Mouse (Mus musculus): ENCODE results near the gene Ppa2. TPM values are rescaled to one million over a fixed set of nuclear protein-coding genes. Genes with fewer than 3 reads are reported as not detected.

Gene Ppa2
- total RNA-seq (2014; rRNA removed) (22.9 and 23.4 TPM in 2 replicates), polyA plus RNA-seq (2015; fragmentation: Nextera tagmentation; extraction: Ambion mirVana) (88.2 and 88.6 TPM in 2 replicates)

DNA sequence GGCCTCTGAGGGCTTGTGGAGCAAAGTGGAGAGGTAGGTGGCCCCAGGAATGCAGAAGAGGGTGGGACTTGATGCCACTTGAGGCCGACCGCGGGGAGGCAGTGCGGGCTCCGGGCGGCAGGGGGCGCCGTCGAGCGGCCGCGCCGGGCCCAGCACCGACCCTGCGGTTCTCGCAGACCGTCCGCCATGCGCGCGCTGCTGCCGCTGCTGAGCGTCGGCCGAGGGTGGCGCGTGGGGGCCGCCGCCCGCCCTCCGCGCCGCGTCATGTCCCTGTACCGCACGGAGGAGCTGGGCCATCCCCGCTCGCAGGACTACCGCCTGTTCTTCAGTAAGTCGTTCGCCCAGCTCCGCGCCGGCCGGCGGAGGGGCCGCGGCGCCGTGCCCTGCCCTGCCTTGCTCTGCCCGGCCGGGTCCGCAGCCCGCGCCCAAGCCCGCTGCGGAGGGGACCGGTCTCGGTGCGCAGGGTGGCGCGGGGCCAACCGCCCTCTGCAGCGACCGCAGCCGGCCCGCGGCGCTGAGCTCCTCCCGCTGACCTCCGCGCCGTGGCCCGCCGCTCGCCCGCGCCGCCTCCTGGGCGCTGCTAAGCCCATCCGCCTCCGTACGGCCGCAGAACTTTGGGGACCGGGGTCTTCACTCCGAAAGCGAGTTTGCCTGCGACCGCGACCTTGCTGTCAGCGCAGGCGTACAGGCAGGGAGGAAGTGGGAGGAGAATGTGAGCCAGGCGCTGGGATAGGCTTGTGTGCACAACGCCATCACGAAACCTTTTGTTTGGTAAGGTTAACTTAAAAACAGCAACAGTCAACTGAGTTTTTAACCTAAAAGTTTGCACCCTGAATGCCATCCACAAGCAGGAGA, at the start of gene Ppa2:
Gene Ppa2, plus strand, starts transcription at position 157 of the 855 bp plus-strand sequence.
- WGBS: under 1% methylated on average over 62 of the region's 95 CpGs
- H3K36me3 ChIP-seq (ENCODE audit: insufficient read depth, low read length): no peaks in the 10 kb centered on the region
- TF ChIP-seq CTCF (IDR thresholded peaks at IDR 0.05; ENCODE audit: low read depth): peak; percentile 48; the same call in 1 of the 2 replicates
- H3K9me3 ChIP-seq (ENCODE audit: low read length): no peaks in the 10 kb centered on the region
- DNase-seq (ENCODE audit: low spot score) (peak; percentile 90), ATAC-seq (peak; percentile 94)
- H3K9ac ChIP-seq (replicated peaks; ENCODE audit: low read length): peak within 1 kb of the TSS; percentile 86
- peak within 1 kb of the TSS; percentile 98 for H3K27ac ChIP-seq
- H3K27me3 ChIP-seq (ENCODE audit: insufficient read depth, low read length): no peaks in the 10 kb centered on the region
- H3K4me1 ChIP-seq (ENCODE audit: insufficient read depth, low read length): no peaks in the 10 kb centered on the region
- peak within 1 kb of the TSS; percentile 80 for H3K4me2 ChIP-seq (ENCODE audit: low read depth, low read length)
- H3K4me3 ChIP-seq (ENCODE audit: low read length): peak within 1 kb of the TSS; percentile 80

DNA sequence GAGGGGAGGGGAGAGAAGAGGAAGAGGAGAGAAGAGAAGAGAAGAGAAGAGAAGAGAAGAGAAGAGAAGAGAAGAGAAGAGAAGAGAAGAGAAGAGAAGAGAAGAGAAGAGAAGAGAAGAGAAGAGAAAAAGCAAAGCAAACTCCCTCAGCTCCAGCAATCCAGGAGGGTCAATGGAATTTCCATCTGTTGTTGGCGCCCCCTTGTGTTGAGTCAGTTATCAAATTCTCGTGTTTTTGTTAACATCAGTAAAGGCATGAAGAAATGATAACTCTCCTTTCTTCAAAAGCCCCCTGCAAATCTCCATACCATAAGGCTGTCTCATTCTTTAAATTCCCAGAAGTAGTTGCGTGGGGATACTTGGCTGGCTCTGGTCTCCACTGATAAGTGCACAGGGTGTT, 38.0 kb upstream of the Ppa2 start:
- DNase-seq (ENCODE audit: low spot score) (peak; percentile 76), ATAC-seq (no peak)
- no peak overlapping the region for H3K4me3 ChIP-seq (ENCODE audit: low read length)
- H3K27ac ChIP-seq: no peak overlapping the region
- no peak overlapping the region for H3K9ac ChIP-seq (replicated peaks; ENCODE audit: low read length)
- no peaks in the 10 kb centered on the region for H3K9me3 ChIP-seq (ENCODE audit: low read length)
- no peaks in the 10 kb centered on the region for H3K4me1 ChIP-seq (ENCODE audit: insufficient read depth, low read length)
- WGBS: 12% methylated on average over 3 of the region's 3 CpGs
- H3K4me2 ChIP-seq (ENCODE audit: low read depth, low read length): no peak overlapping the region
- no peaks in the 10 kb centered on the region for H3K36me3 ChIP-seq (ENCODE audit: insufficient read depth, low read length)
- H3K27me3 ChIP-seq (ENCODE audit: insufficient read depth, low read length): no peaks in the 10 kb centered on the region
- peak; percentile 58 for TF ChIP-seq CTCF (IDR thresholded peaks at IDR 0.05; ENCODE audit: low read depth)

DNA sequence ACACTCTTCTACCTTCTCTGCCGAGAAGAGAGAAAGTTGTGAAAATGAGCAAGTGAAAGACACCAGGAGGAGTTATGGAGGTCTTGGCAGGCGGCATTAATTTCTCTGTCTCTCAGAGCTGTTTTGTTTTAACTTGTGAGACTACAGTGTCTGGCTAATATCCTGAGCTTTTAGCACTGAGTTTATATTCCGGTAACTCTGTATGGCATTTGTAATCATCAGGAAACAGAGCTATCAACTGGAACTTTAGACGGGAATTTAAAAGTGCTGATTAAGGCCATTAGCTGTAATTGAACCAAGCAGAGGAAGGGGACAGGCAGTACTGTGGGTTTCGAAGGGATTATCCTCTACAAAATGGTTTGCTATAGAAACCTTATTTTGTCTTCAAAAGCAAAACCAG, 25.3 kb upstream of the Ppa2 start:
- H3K27ac ChIP-seq: no peak overlapping the region
- H3K4me3 ChIP-seq (ENCODE audit: low read length): no peak overlapping the region
- H3K36me3 ChIP-seq (ENCODE audit: insufficient read depth, low read length): no peaks in the 10 kb centered on the region
- no peak for DNase-seq (ENCODE audit: low spot score)
- H3K4me1 ChIP-seq (ENCODE audit: insufficient read depth, low read length): no peaks in the 10 kb centered on the region
- no peaks in the 10 kb centered on the region for H3K9me3 ChIP-seq (ENCODE audit: low read length)
- ATAC-seq: no peak
- H3K4me2 ChIP-seq (ENCODE audit: low read depth, low read length): no peak overlapping the region
- no peaks in the 10 kb centered on the region for H3K27me3 ChIP-seq (ENCODE audit: insufficient read depth, low read length)
- TF ChIP-seq CTCF (IDR thresholded peaks at IDR 0.05; ENCODE audit: low read depth): no peak
- WGBS: 73% methylated on average over 5 of the region's 5 CpGs
- H3K9ac ChIP-seq (replicated peaks; ENCODE audit: low read length): no peak overlapping the region

DNA sequence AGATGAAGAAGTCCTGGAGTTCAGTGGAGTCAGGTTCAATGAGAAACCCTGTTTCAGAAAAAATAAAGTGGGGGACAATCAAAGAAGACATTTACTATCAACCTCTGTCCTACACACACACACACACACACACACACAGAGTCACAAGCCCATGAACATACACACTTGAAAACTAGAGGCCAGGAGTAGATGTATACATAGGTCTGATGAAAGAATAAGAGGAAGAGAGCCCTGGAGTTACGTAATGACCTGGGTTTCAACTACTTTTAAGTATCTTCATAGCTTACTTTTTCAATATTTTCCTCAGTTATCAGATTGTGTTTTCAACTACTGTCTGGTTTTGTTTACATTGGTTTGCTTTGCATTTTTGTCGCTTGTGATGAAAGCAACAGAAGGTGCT, 21.1 kb upstream of the Ppa2 start:
- 91% methylated on average over 2 of the region's 2 CpGs for WGBS
- H3K27ac ChIP-seq: no peak overlapping the region
- no peak overlapping the region for H3K4me3 ChIP-seq (ENCODE audit: low read length)
- DNase-seq (ENCODE audit: low spot score) (no peak), ATAC-seq (no peak)
- no peak overlapping the region for H3K4me2 ChIP-seq (ENCODE audit: low read depth, low read length)
- H3K27me3 ChIP-seq (ENCODE audit: insufficient read depth, low read length): no peaks in the 10 kb centered on the region
- H3K36me3 ChIP-seq (ENCODE audit: insufficient read depth, low read length): no peaks in the 10 kb centered on the region
- no peaks in the 10 kb centered on the region for H3K4me1 ChIP-seq (ENCODE audit: insufficient read depth, low read length)
- no peak for TF ChIP-seq CTCF (IDR thresholded peaks at IDR 0.05; ENCODE audit: low read depth)
- 0 out of 2 replicates have a peak, but pooled peaks cover 3% of the 10 kb centered on the region for H3K9me3 ChIP-seq (ENCODE audit: low read length)
- H3K9ac ChIP-seq (replicated peaks; ENCODE audit: low read length): no peak overlapping the region

DNA sequence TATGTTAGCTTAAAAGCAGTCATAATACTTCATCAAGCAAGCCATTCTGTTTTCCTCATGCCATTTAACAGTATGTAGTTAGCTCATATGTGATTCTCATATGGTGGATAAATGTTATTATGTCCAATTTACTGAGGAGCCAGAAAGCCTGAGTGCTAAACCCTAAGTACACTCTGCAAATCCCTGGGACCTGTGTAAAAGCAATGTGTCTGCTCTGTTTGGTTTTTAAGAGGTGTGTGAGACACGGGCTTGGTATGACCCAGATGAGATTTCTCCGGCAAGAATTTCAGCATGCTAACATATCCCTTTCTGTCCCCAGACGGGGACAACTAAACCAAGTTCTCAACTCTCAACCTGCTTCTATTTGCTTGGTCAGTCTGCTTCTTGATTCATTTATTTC, 5.6 kb upstream of the Ppa2 start:
- Histone ChIP-seq H3K4me3 (ENCODE audit: low read length) (no peak overlapping the region), H3K4me1 (ENCODE audit: insufficient read depth, low read length) (no peaks in the 10 kb centered on the region), H3K36me3 (ENCODE audit: insufficient read depth, low read length) (no peaks in the 10 kb centered on the region), H3K27ac (no peak overlapping the region), H3K9ac (replicated peaks; ENCODE audit: low read length) (no peak overlapping the region), H3K27me3 (ENCODE audit: insufficient read depth, low read length) (no peaks in the 10 kb centered on the region), H3K4me2 (ENCODE audit: low read depth, low read length) (no peak overlapping the region), H3K9me3 (ENCODE audit: low read length) (no peaks in the 10 kb centered on the region)
- no peak for DNase-seq (ENCODE audit: low spot score)
- TF ChIP-seq CTCF (IDR thresholded peaks at IDR 0.05; ENCODE audit: low read depth): no peak
- WGBS: 91% methylated on average over 3 of the region's 3 CpGs
- ATAC-seq: no peak

DNA sequence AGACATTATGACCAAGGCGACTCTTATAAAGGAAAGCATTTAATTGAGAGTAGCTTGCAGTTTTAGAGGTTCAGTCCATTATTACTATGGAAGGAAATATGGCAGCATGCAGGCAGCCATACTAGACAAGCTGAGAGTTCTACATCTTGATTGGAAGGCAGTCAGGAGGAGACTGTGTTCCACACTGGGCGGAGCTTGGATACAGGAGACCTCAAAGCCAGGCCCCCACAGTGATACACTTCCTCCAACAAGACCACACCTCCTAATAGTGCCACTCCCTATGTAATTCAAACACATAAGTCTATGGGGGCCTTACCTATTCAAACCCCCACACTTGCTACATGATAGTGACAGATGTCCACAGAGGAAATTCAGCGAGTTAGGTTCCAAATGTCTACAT, 1.5 kb upstream of the Ppa2 start:
- ATAC-seq: no peak
- 91% methylated on average over 3 of the region's 3 CpGs for WGBS

DNA sequence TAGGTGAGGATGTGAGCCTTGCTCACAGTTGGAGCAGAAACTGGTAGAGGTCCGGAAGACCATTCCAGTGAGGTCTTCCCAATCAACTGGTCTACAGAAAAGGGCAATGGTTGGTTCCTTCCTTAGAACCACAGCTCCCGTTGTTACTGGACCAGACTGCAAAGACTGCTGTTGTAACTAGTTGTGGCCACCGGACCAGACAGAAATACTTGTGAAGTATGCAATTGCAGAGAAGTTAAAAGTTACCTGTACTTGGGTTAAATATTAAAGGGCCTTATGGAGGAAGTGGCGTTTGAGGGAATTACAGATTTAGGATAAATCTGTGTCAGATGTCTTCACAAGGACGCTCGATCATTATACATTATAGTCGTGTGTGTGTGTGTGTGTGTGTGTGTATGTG, 551 bp upstream of the Ppa2 start:
- ATAC-seq (no peak), DNase-seq (ENCODE audit: low spot score) (no peak)
- peak overlapping the region; percentile 80 for H3K4me2 ChIP-seq (ENCODE audit: low read depth, low read length)
- no peak for TF ChIP-seq CTCF (IDR thresholded peaks at IDR 0.05; ENCODE audit: low read depth)
- H3K9ac ChIP-seq (replicated peaks; ENCODE audit: low read length): no peak overlapping the region
- H3K27me3 ChIP-seq (ENCODE audit: insufficient read depth, low read length): no peaks in the 10 kb centered on the region
- H3K4me3 ChIP-seq (ENCODE audit: low read length): peak overlapping the region; percentile 80; the same call in 1 of the 2 replicates
- no peak overlapping the region for H3K27ac ChIP-seq
- H3K4me1 ChIP-seq (ENCODE audit: insufficient read depth, low read length): no peaks in the 10 kb centered on the region
- H3K36me3 ChIP-seq (ENCODE audit: insufficient read depth, low read length): no peaks in the 10 kb centered on the region
- H3K9me3 ChIP-seq (ENCODE audit: low read length): no peaks in the 10 kb centered on the region
- WGBS: 95% methylated on average over 7 of the region's 7 CpGs

More for the DNA sequence above, 1.5 kb upstream of the Ppa2 start:
- H3K27ac ChIP-seq: no peak overlapping the region
- no peak for TF ChIP-seq CTCF (IDR thresholded peaks at IDR 0.05; ENCODE audit: low read depth)
- no peak overlapping the region for H3K4me2 ChIP-seq (ENCODE audit: low read depth, low read length)
- no peak for DNase-seq (ENCODE audit: low spot score)
- H3K36me3 ChIP-seq (ENCODE audit: insufficient read depth, low read length): no peaks in the 10 kb centered on the region
- H3K27me3 ChIP-seq (ENCODE audit: insufficient read depth, low read length): no peaks in the 10 kb centered on the region
- H3K9ac ChIP-seq (replicated peaks; ENCODE audit: low read length): no peak overlapping the region
- H3K9me3 ChIP-seq (ENCODE audit: low read length): no peaks in the 10 kb centered on the region
- no peak overlapping the region for H3K4me3 ChIP-seq (ENCODE audit: low read length)
- H3K4me1 ChIP-seq (ENCODE audit: insufficient read depth, low read length): no peaks in the 10 kb centered on the region

Data from hindbrain, postnatal 0 days (tissue).